Mouse (Mus musculus): ENCODE measurements around the gene Krt12.

DNA sequence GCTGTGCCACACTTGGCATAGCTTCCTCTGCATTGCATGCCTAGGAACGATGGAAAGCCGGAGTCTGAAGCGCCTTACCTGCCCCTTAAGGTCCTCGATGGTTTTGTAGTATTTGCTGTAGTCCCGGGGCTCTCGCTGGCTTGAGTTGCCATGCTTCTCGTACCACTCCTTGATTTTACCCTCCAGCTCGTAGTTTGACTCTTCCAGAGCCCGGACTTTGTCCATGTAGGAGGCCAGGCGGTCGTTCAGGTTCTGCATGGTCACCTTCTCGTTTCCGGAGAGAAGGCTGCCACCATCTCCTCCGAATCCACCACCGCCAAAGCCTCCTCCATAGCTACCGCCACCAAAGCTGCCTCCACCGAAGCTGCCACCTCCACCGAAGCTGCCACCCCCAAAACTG lies 33.4 kb downstream of the Krt12 start:
- TF ChIP-seq CTCF (IDR thresholded peaks at IDR 0.05; ENCODE audit: borderline replicate concordance, insufficient read depth, low read length) (no peak), POLR2A (IDR thresholded peaks at IDR 0.05; ENCODE audit: low read depth, low read length) (no peak)

Data from embryonic fibroblast, embryonic 13.5 days (primary cell).